In genomic region chr7:76121242-76121844, GRCm38 (mm10) we compare ENCODE assay signal across 15 mouse cellular contexts.
"Had no signal": no experiment of that assay in that cellular context is flagged by ENCODE, and none has a peak within 500 bp of the region (broad histone marks: within the 10 kb centered on the region; RNA-seq: fewer than 3 reads in every experiment).

No protein-coding gene starts in this region.

- DNase-seq: kidney, adult 2 months; kidney, postnatal 14 days; layer of hippocampus, adult 9-11 months; layer of hippocampus, postnatal 36 days; lung, embryonic 14.5 days; lung, postnatal 14 days; thymus, adult 18-20 months; thymus, postnatal 14 days had no signal

- H3K27me3 ChIP-seq: kidney, embryonic 15.5 days; limb, embryonic 15.5 days; liver, embryonic 12.5 days; megakaryocyte, embryonic 14.5 days had no signal

- H3K4me3 ChIP-seq: kidney, embryonic 15.5 days; limb, embryonic 15.5 days; liver, embryonic 12.5 days; megakaryocyte, embryonic 14.5 days had no signal

- H3K36me3 ChIP-seq: kidney, embryonic 15.5 days; limb, embryonic 15.5 days; liver, embryonic 12.5 days had no signal

- H3K4me2 ChIP-seq: kidney, embryonic 15.5 days; limb, embryonic 15.5 days; liver, embryonic 12.5 days; lung, embryonic 14.5 days had no signal

- H3K4me1 ChIP-seq: kidney, embryonic 15.5 days; limb, embryonic 15.5 days; liver, embryonic 12.5 days had no signal

- H3K27ac ChIP-seq: kidney, embryonic 15.5 days; limb, embryonic 15.5 days; liver, embryonic 12.5 days; macrophage; stomach, postnatal 0 days had no signal

- H3K9ac ChIP-seq: kidney, embryonic 15.5 days; limb, embryonic 15.5 days; liver, embryonic 12.5 days; lung, embryonic 14.5 days had no signal

- H3K9me3 ChIP-seq: kidney, embryonic 15.5 days; limb, embryonic 15.5 days; liver, embryonic 12.5 days; megakaryocyte, embryonic 14.5 days had no signal

- ATAC-seq: intestine, embryonic 16.5 days; liver, embryonic 12.5 days had no signal
